Mouse (Mus musculus) bone marrow macrophage, adult 2 months (primary cell): ENCODE results near the gene Tex9.

Source experiments
- CTCF ChIP-seq: IDR thresholded peaks from 2 replicates; pipeline ENCODE4 v1.5.1; 2012; ENCODE audit warnings: low read depth, mild to moderate bottlenecking, low read length, moderate library complexity
- POLR2A ChIP-seq: IDR thresholded peaks from 2 replicates; pipeline ENCODE4 v1.6.1; 2012; ENCODE audit warnings: mild to moderate bottlenecking, low read depth, low read length, borderline replicate concordance

GRCm38 (mm10) chr9:72491559-72492193 is 336 bp downstream of the Tex9 start:
- TF ChIP-seq POLR2A (no peak), CTCF (no peak)
